Comparison of ENCODE assay signal across 15 mouse cellular contexts in the genomic region with DNA sequence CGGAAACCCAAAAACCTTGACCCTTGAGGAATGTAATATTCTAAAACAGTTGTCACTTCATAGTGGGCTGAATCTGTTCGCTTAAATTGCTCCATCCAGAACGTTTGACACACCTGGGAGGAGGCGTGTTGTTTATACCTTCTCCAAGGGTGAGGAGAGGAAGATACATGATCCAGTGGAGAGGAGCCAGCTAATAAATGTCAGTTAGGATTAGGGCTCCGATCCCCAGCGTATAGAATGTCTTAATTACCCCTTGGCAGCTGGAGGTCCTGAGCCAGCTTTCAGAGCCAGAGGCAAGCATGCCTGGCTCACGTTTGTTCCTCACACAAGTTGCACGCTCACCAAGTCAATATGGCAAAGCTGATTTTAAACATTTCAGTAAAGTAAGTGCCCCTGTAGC.
DNase-seq lines count a peak whose midpoint lies in the region; ATAC-seq lines count a peak whose summit lies in the region.
"Had no signal": no experiment of that assay in that cellular context is flagged by ENCODE, and none has a peak within 500 bp of the region (broad histone marks: within the 10 kb centered on the region; RNA-seq: fewer than 3 reads in every experiment).

No protein-coding gene starts in this region.

- no peaks in the 10 kb centered on the region for H3K27me3 ChIP-seq in embryonic facial prominence, embryonic 15.5 days
- peaks cover 8% of the 10 kb centered on the region; the same call in 1 of the 2 replicates for H3K27me3 ChIP-seq in midbrain, embryonic 14.5 days (ENCODE audit: control insufficient read depth, insufficient read depth, low read length)
- H3K27me3 ChIP-seq: heart, embryonic 12.5 days had no signal

- intact Hi-C loops in gastrocnemius, postnatal 14 days (cut with DNase I; ENCODE audit: low total_unique reads) = no loop called here
- intact Hi-C loops in left cerebral cortex, postnatal 14 days (cut with DNase I) = no loop called here

- ATAC-seq in embryonic facial prominence, embryonic 15.5 days (ENCODE audit: insufficient number of reproducible peaks, low FRiP score, low TSS enrichment, low read depth) = peak; percentile 72
- peak; percentile 82; the same call in 1 of the 2 replicates for ATAC-seq in midbrain, embryonic 14.5 days (ENCODE audit: low FRiP score, low TSS enrichment)
- ATAC-seq: liver, postnatal 0 days had no signal

- no peak overlapping the region for H3K4me3 ChIP-seq in embryonic facial prominence, embryonic 15.5 days (replicated peaks)
- H3K4me3 ChIP-seq in midbrain, embryonic 14.5 days (replicated peaks; ENCODE audit: low read depth, low read length) = no peak overlapping the region
- H3K4me3 ChIP-seq: heart, embryonic 12.5 days had no signal

- 24% methylated on average over 8 of the region's 8 CpGs for WGBS in embryonic facial prominence, embryonic 15.5 days
- 9% methylated on average over 8 of the region's 8 CpGs for WGBS in midbrain, embryonic 14.5 days

- peak; percentile 52 for DNase-seq in gastrocnemius, adult 18-20 months (ENCODE audit: low spot score)
- DNase-seq in gastrocnemius, postnatal 14 days = no peak
- peak; percentile 45 for DNase-seq in embryo, embryonic 10 days (ENCODE audit: low spot score)
- DNase-seq in midbrain, embryonic 14.5 days = peak; percentile 75
- DNase-seq in lung, postnatal 25 days (ENCODE audit: low spot score) = no peak
- no peak for DNase-seq in thymus, postnatal 14 days
- no peak for DNase-seq in left cerebral cortex, postnatal 14 days (ENCODE audit: low spot score in 2 of 2)
- DNase-seq: B cell, adult 2 months; cerebellum, adult 11-12 months; kidney, adult 18-20 months; liver, postnatal 0 days; thymus, adult 2 months had no signal

- H3K4me1 ChIP-seq in embryonic facial prominence, embryonic 15.5 days = peaks cover 5% of the 10 kb centered on the region; the same call in 1 of the 2 replicates
- peaks cover 3% of the 10 kb centered on the region; the same call in 1 of the 2 replicates for H3K4me1 ChIP-seq in midbrain, embryonic 14.5 days (ENCODE audit: control insufficient read depth, insufficient read depth, low read length)
- H3K4me1 ChIP-seq: heart, embryonic 12.5 days had no signal

- no peak overlapping the region for H3K4me2 ChIP-seq in embryonic facial prominence, embryonic 15.5 days (replicated peaks)
- H3K4me2 ChIP-seq in midbrain, embryonic 14.5 days (ENCODE audit: low read length) = no peak overlapping the region
- H3K4me2 ChIP-seq: heart, embryonic 12.5 days had no signal

- no peak overlapping the region for H3K27ac ChIP-seq in embryonic facial prominence, embryonic 15.5 days (replicated peaks)
- no peak overlapping the region for H3K27ac ChIP-seq in midbrain, embryonic 14.5 days (replicated peaks; ENCODE audit: low read depth, low read length)

- no peaks in the 10 kb centered on the region for H3K9me3 ChIP-seq in embryonic facial prominence, embryonic 15.5 days (replicated peaks)
- H3K9me3 ChIP-seq in midbrain, embryonic 14.5 days (ENCODE audit: control insufficient read depth, low read length) = no peaks in the 10 kb centered on the region
- H3K9me3 ChIP-seq: G1E; heart, embryonic 12.5 days had no signal

- no peak overlapping the region for H3K9ac ChIP-seq in embryonic facial prominence, embryonic 15.5 days
- H3K9ac ChIP-seq in midbrain, embryonic 14.5 days (replicated peaks; ENCODE audit: low read length) = no peak overlapping the region
- H3K9ac ChIP-seq: heart, embryonic 12.5 days; liver, postnatal 0 days had no signal

- H3K36me3 ChIP-seq in embryonic facial prominence, embryonic 15.5 days = no peaks in the 10 kb centered on the region
- no peaks in the 10 kb centered on the region for H3K36me3 ChIP-seq in midbrain, embryonic 14.5 days (ENCODE audit: control insufficient read depth, insufficient read depth, low read length)
- H3K36me3 ChIP-seq: G1E; heart, embryonic 12.5 days had no signal

Comparison
In these comparisons a context has a peak if more than half of its experiments do, and no peak if none do; other contexts are left out.
1. DNase-seq: peak in gastrocnemius, adult 18-20 months (single experiment), embryo, embryonic 10 days (single experiment) and midbrain, embryonic 14.5 days (single experiment); none in gastrocnemius, postnatal 14 days (single experiment), lung, postnatal 25 days (single experiment), thymus, postnatal 14 days (single experiment) and left cerebral cortex, postnatal 14 days (0 of 2).